ENCODE assay signal across 9 mouse cellular contexts in the genomic region with DNA sequence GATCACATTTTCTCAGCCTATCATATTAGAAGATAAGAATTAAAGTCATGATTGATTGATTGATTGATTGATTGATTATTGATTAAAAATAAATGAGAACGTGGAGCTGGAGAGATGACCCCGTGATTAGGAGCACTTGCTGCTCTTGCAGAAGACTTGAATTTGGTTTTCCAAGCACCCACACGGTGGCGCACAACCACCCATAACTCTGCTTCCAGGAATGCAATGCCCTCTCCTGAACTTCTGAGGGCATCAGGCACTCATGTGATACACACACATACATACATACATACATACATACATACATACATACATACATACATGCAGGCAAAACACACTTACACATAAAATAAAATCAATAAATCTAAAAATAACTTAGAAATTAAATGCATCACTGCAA. TPM values are rescaled to one million over a fixed set of nuclear protein-coding genes. Genes with fewer than 3 reads are reported as not detected.
A peak's percentile ranks its signal among the peaks of the same experiment; 100 is the strongest.
DNase-seq lines count a peak whose midpoint lies in the region; ATAC-seq and TF ChIP-seq lines count a peak whose summit lies in the region.
"Had no signal": no experiment of that assay in that cellular context is flagged by ENCODE, and none has a peak within 500 bp of the region (broad histone marks: within the 10 kb centered on the region; RNA-seq: fewer than 3 reads in every experiment).

No protein-coding gene starts in this region.

- DNase-seq in forebrain, postnatal 0 days = no peak
- peak; percentile 28 for DNase-seq in neural tube, embryonic 11.5 days (ENCODE audit: low spot score)
- DNase-seq in stomach, postnatal 0 days (ENCODE audit: low spot score) = peak; percentile 51
- no peak for DNase-seq in left cerebral cortex, postnatal 36 days (ENCODE audit: low spot score in 2 of 2)

- ATAC-seq in forebrain, postnatal 0 days = no peak
- no peak for ATAC-seq in forebrain, embryonic 12.5 days (ENCODE audit: low FRiP score)
- ATAC-seq in neural tube, embryonic 11.5 days (ENCODE audit: insufficient read depth, low FRiP score, low TSS enrichment) = no peak
- ATAC-seq in neural tube, embryonic 15.5 days (ENCODE audit: low FRiP score) = no peak
- no peak for ATAC-seq in stomach, postnatal 0 days (ENCODE audit: low FRiP score, low TSS enrichment)
- no peak for ATAC-seq in midbrain, embryonic 15.5 days (replicated peaks)

- TF ChIP-seq EP300 in stomach, postnatal 0 days (optimal IDR thresholded peaks at IDR 0.05) = no peak

- no peak overlapping the region for H3K9ac ChIP-seq in forebrain, postnatal 0 days
- H3K9ac ChIP-seq in forebrain, embryonic 12.5 days = no peak overlapping the region
- H3K9ac ChIP-seq in neural tube, embryonic 11.5 days (ENCODE audit: low read length) = no peak overlapping the region
- H3K9ac ChIP-seq in neural tube, embryonic 15.5 days (replicated peaks) = no peak overlapping the region
- no peak overlapping the region for H3K9ac ChIP-seq in stomach, postnatal 0 days (ENCODE audit: low read length)
- H3K9ac ChIP-seq in midbrain, embryonic 15.5 days = no peak overlapping the region

- 61% methylated on average over 4 of the region's 4 CpGs for WGBS in forebrain, postnatal 0 days
- WGBS in forebrain, embryonic 12.5 days = 66% methylated on average over 4 of the region's 4 CpGs
- 64% methylated on average over 4 of the region's 4 CpGs for WGBS in neural tube, embryonic 11.5 days
- 65% methylated on average over 4 of the region's 4 CpGs for WGBS in neural tube, embryonic 15.5 days
- 49% methylated on average over 4 of the region's 4 CpGs for WGBS in stomach, postnatal 0 days
- 62% methylated on average over 4 of the region's 4 CpGs for WGBS in midbrain, embryonic 15.5 days

- no peaks in the 10 kb centered on the region for H3K4me1 ChIP-seq in forebrain, postnatal 0 days (ENCODE audit: insufficient read depth)
- no peaks in the 10 kb centered on the region for H3K4me1 ChIP-seq in forebrain, embryonic 12.5 days
- H3K4me1 ChIP-seq in neural tube, embryonic 11.5 days (ENCODE audit: control insufficient read depth, insufficient read depth, low read length) = no peaks in the 10 kb centered on the region
- no peaks in the 10 kb centered on the region for H3K4me1 ChIP-seq in neural tube, embryonic 15.5 days
- H3K4me1 ChIP-seq in embryonic fibroblast, embryonic 13.5 days (ENCODE audit: control insufficient read depth, insufficient read depth, low read length) = no peaks in the 10 kb centered on the region
- H3K4me1 ChIP-seq in stomach, postnatal 0 days (replicated peaks; ENCODE audit: control insufficient read depth, insufficient read depth) = no peaks in the 10 kb centered on the region
- H3K4me1 ChIP-seq in midbrain, embryonic 15.5 days = no peaks in the 10 kb centered on the region

- H3K4me3 ChIP-seq in forebrain, postnatal 0 days (ENCODE audit: low read depth, low read length) = no peak overlapping the region
- no peak overlapping the region for H3K4me3 ChIP-seq in forebrain, embryonic 12.5 days (replicated peaks)
- H3K4me3 ChIP-seq in neural tube, embryonic 11.5 days (ENCODE audit: low read depth, low read length) = no peak overlapping the region
- H3K4me3 ChIP-seq in neural tube, embryonic 15.5 days (replicated peaks) = no peak overlapping the region
- no peak overlapping the region for H3K4me3 ChIP-seq in embryonic fibroblast, embryonic 13.5 days (ENCODE audit: insufficient read depth, low read length)
- no peak overlapping the region for H3K4me3 ChIP-seq in stomach, postnatal 0 days (ENCODE audit: low read depth, low read length)
- H3K4me3 ChIP-seq in midbrain, embryonic 15.5 days = no peak overlapping the region

- H3K36me3 ChIP-seq in forebrain, postnatal 0 days (ENCODE audit: insufficient read depth) = no peaks in the 10 kb centered on the region
- no peaks in the 10 kb centered on the region for H3K36me3 ChIP-seq in forebrain, embryonic 12.5 days (replicated peaks)
- H3K36me3 ChIP-seq in neural tube, embryonic 11.5 days (ENCODE audit: control insufficient read depth, insufficient read depth, low read length) = no peaks in the 10 kb centered on the region
- H3K36me3 ChIP-seq in neural tube, embryonic 15.5 days = no peaks in the 10 kb centered on the region
- no peaks in the 10 kb centered on the region for H3K36me3 ChIP-seq in stomach, postnatal 0 days (ENCODE audit: control insufficient read depth, insufficient read depth, low read length)
- H3K36me3 ChIP-seq in midbrain, embryonic 15.5 days (replicated peaks) = no peaks in the 10 kb centered on the region

- no peaks in the 10 kb centered on the region for H3K27me3 ChIP-seq in forebrain, postnatal 0 days (ENCODE audit: insufficient read depth, low read length)
- no peaks in the 10 kb centered on the region for H3K27me3 ChIP-seq in forebrain, embryonic 12.5 days
- no peaks in the 10 kb centered on the region for H3K27me3 ChIP-seq in neural tube, embryonic 11.5 days (ENCODE audit: control insufficient read depth, insufficient read depth, low read length)
- H3K27me3 ChIP-seq in neural tube, embryonic 15.5 days (replicated peaks) = no peaks in the 10 kb centered on the region
- H3K27me3 ChIP-seq in stomach, postnatal 0 days (ENCODE audit: control insufficient read depth, insufficient read depth, low read length) = no peaks in the 10 kb centered on the region
- H3K27me3 ChIP-seq in midbrain, embryonic 15.5 days (replicated peaks) = no peaks in the 10 kb centered on the region

- H3K9me3 ChIP-seq in forebrain, postnatal 0 days (ENCODE audit: low read length) = no peaks in the 10 kb centered on the region
- H3K9me3 ChIP-seq in forebrain, embryonic 12.5 days = no peaks in the 10 kb centered on the region
- no peaks in the 10 kb centered on the region for H3K9me3 ChIP-seq in neural tube, embryonic 11.5 days (ENCODE audit: control insufficient read depth, low read length)
- H3K9me3 ChIP-seq in neural tube, embryonic 15.5 days (replicated peaks) = no peaks in the 10 kb centered on the region
- H3K9me3 ChIP-seq in stomach, postnatal 0 days (ENCODE audit: control insufficient read depth, low read length) = no peaks in the 10 kb centered on the region
- no peaks in the 10 kb centered on the region for H3K9me3 ChIP-seq in midbrain, embryonic 15.5 days
- H3K9me3 ChIP-seq: G1E had no signal

- H3K4me2 ChIP-seq in forebrain, postnatal 0 days (ENCODE audit: low read depth) = no peak overlapping the region
- no peak overlapping the region for H3K4me2 ChIP-seq in forebrain, embryonic 12.5 days
- no peak overlapping the region for H3K4me2 ChIP-seq in neural tube, embryonic 11.5 days (ENCODE audit: low read depth)
- H3K4me2 ChIP-seq in neural tube, embryonic 15.5 days = no peak overlapping the region
- no peak overlapping the region for H3K4me2 ChIP-seq in stomach, postnatal 0 days (replicated peaks; ENCODE audit: low read depth)
- H3K4me2 ChIP-seq in midbrain, embryonic 15.5 days = no peak overlapping the region

- H3K27ac ChIP-seq in forebrain, postnatal 0 days (ENCODE audit: low read depth, low read length) = no peak overlapping the region
- no peak overlapping the region for H3K27ac ChIP-seq in forebrain, embryonic 12.5 days
- no peak overlapping the region for H3K27ac ChIP-seq in neural tube, embryonic 11.5 days (ENCODE audit: low read depth, low read length)
- no peak overlapping the region for H3K27ac ChIP-seq in neural tube, embryonic 15.5 days (replicated peaks)
- no peak overlapping the region for H3K27ac ChIP-seq in embryonic fibroblast, embryonic 13.5 days (ENCODE audit: insufficient read depth, low read length)
- no peak overlapping the region for H3K27ac ChIP-seq in stomach, postnatal 0 days (replicated peaks)
- H3K27ac ChIP-seq in midbrain, embryonic 15.5 days = no peak overlapping the region

- no peak for TF ChIP-seq POLR2A in embryonic fibroblast, embryonic 13.5 days (IDR thresholded peaks at IDR 0.05; ENCODE audit: low read depth, low read length)

- intact Hi-C loops in left cerebral cortex, postnatal 36 days (cut with DNase I) = no loop called here

- TF ChIP-seq CTCF in forebrain, postnatal 0 days (IDR thresholded peaks at IDR 0.05; ENCODE audit: low read depth) = peak; percentile 32
- TF ChIP-seq CTCF in embryonic fibroblast, embryonic 13.5 days (IDR thresholded peaks at IDR 0.05; ENCODE audit: borderline replicate concordance, insufficient read depth, low read length) = peak; percentile 38; the same call in 1 of the 2 replicates
- peak; percentile 66 for TF ChIP-seq CTCF in stomach, postnatal 0 days (IDR thresholded peaks at IDR 0.05; ENCODE audit: low read depth)

RNA-seq across cellular contexts. Expression of gene Ap1s3, which starts 45.6 kb away (rescaled TPM):
- 0.43 and 3.2 TPM in 2 replicates for total RNA-seq in forebrain, postnatal 0 days (2014; rRNA removed)
- 0.13 TPM in 1 of 2 replicates, not detected in the other for polyA plus RNA-seq in forebrain, postnatal 0 days (2015; fragmentation: Nextera tagmentation; extraction: Ambion mirVana)
- 0.15 TPM in 1 of 2 replicates, not detected in the other for polyA plus RNA-seq in forebrain, embryonic 12.5 days (2016; fragmentation: Nextera tagmentation; extraction: Ambion mirVana)
- polyA plus RNA-seq in neural tube, embryonic 11.5 days (2014; fragmentation: Nextera tagmentation; extraction: Ambion mirVana) = 0.16 TPM in 1 of 2 replicates, not detected in the other
- polyA plus RNA-seq in neural tube, embryonic 15.5 days (2015; fragmentation: Nextera tagmentation; extraction: Ambion mirVana) = 0.13 and 0.95 TPM in 2 replicates
- 1.2 and 3.0 TPM in 2 replicates for polyA plus RNA-seq in embryonic fibroblast, embryonic 13.5 days (2011; ENCODE audit: insufficient read length, low read depth, missing spikeins)
- 0.94 and 1.4 TPM in 2 replicates for polyA plus RNA-seq in stomach, postnatal 0 days (2015; fragmentation: Nextera tagmentation; extraction: Ambion mirVana)
- total RNA-seq in left cerebral cortex, postnatal 36 days (2021) = 1 to 10 TPM; 2.5 to 4.4 TPM
- 0.15 and 0.37 TPM in 2 replicates for polyA plus RNA-seq in midbrain, embryonic 15.5 days (2015; fragmentation: Nextera tagmentation; extraction: Ambion mirVana)

Comparison
In these comparisons a context has a peak if more than half of its experiments do, and no peak if none do; other contexts are left out.
1. DNase-seq: peak in neural tube, embryonic 11.5 days (single experiment) and stomach, postnatal 0 days (single experiment); none in forebrain, postnatal 0 days (single experiment) and left cerebral cortex, postnatal 36 days (0 of 2).
2. Peak in every context shown above with its lines, with median percentiles within 50 percentile points of each other: CTCF ChIP-seq.